Mouse (Mus musculus) kidney, adult 2 months (tissue): Measurements from ENCODE around the gene Icos.

Experiments used
- CTCF ChIP-seq: fragments of 200-500 bp; conservative IDR thresholded peaks from 2 replicates; pipeline ENCODE4 v1.5.1; 2011; ENCODE audit warnings: low read depth, mild to moderate bottlenecking, control low read depth, low read length, moderate library complexity, mixed read lengths; ENCODE audit not compliant: insufficient read depth, insufficient read length
- POLR2A ChIP-seq: fragments of 200-500 bp; IDR thresholded peaks from one replicate; pipeline ENCODE4 v1.6.1; 2011; ENCODE audit warnings: low read depth, low read length, control low read depth

DNA sequence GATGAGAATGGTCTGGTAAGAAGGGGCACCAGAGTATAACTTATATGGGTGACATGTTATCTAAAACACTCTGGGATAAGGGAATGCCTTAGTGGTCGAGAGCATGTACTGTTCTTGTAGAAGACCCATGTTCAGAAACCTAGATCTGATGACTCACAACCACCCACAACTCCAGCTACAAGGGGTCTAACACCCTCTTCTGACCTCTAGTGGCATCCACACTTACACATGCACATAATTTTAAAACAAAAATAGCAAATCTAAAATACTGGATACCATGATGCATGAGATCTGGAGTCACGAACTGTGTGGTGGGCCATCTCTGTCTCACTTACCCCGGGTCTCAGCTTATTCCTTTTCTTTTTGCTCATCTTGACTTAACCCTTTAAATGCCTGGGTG, 37.7 kb upstream of the Icos start:
- TF ChIP-seq CTCF (no peak), POLR2A (no peak)
